Mouse (Mus musculus) heart, embryonic 13.5 days (tissue): ENCODE measurements around the gene Smim20. TPM values are rescaled to one million over a fixed set of nuclear protein-coding genes. Genes with fewer than 3 reads are reported as not detected.
A peak's percentile ranks its signal among the peaks of the same experiment; 100 is the strongest.

Experiments
- ATAC-seq: fragments of 200-750 bp; cut with Nextera tagmentation; 2 replicates; pipeline ENCODE4 v1.8.0; 2017; ENCODE audit warnings: moderate TSS enrichment; ENCODE audit not compliant: insufficient number of reproducible peaks, low FRiP score, low TSS enrichment; ENCODE audit errors: extremely low read depth
- H3K27ac ChIP-seq: fragments of 300-500 bp; sonication (generic); replicated peaks from 2 replicates; pipeline ENCODE4 v1.5.1; 2015; ENCODE audit warnings: moderate library complexity, mild to moderate bottlenecking, inconsistent platforms
- H3K27me3 ChIP-seq: fragments of 300-500 bp; sonication (generic); replicated peaks from 2 replicates; pipeline ENCODE4 v1.6.1; 2015; ENCODE audit warnings: mild to moderate bottlenecking, inconsistent platforms
- H3K36me3 ChIP-seq: fragments of 300-500 bp; sonication (generic); 2 replicates; pipeline ENCODE4 v1.6.1; 2015; ENCODE audit warnings: mild to moderate bottlenecking, inconsistent platforms
- H3K4me1 ChIP-seq: fragments of 300-500 bp; sonication (generic); 2 replicates; pipeline ENCODE4 v1.6.1; 2015; ENCODE audit warnings: inconsistent platforms
- H3K4me2 ChIP-seq: fragments of 300-500 bp; sonication (generic); 2 replicates; pipeline ENCODE4 v1.6.1; 2015; ENCODE audit warnings: inconsistent platforms, mild to moderate bottlenecking, moderate library complexity
- H3K4me3 ChIP-seq: fragments of 300-500 bp; sonication (generic); 2 replicates; pipeline ENCODE4 v1.5.1; 2015; ENCODE audit warnings: moderate library complexity, mild to moderate bottlenecking, inconsistent platforms
- H3K9ac ChIP-seq: fragments of 300-500 bp; sonication (generic); 2 replicates; pipeline ENCODE4 v1.6.1; 2015; ENCODE audit warnings: inconsistent platforms, mild to moderate bottlenecking, moderate library complexity
- H3K9me3 ChIP-seq: fragments of 300-500 bp; sonication (generic); 2 replicates; pipeline ENCODE4 v1.6.1; 2016; ENCODE audit warnings: inconsistent platforms
- whole genome bisulfite sequencing: fragments of 180-500 bp; shearing (Covaris S2); methylation state at CpG from one replicate; pipeline ENCODE4 v1.1.7; 2015; ENCODE audit warnings: mixed read lengths; 5-methylcytosine and 5-hydroxymethylcytosine counted together
- polyA plus RNA-seq: library from polyadenylated mRNA; unstranded; fragments of >200 nt; fragmentation: Nextera tagmentation; extraction: Ambion mirVana; gene quantifications from 2 replicates; pipeline ENCODE4 v1.2.1, GENCODE M21; 2015

The Smim20 gene
- polyA plus RNA-seq, result 149 and 169 TPM in 2 replicates

GRCm38 (mm10) chr5:53266931-53267853 lies at the start of gene Smim20:
Smim20 (plus strand) TSS chr5:53267083.
- WGBS, result 11% methylated on average over 53 of the region's 53 CpGs
- H3K36me3 ChIP-seq, result peaks cover 8% of the 10 kb centered on the region; the same call in 1 of the 2 replicates
- H3K4me1 ChIP-seq, result peaks cover 45% of the 10 kb centered on the region
- H3K27me3 ChIP-seq, result no peaks in the 10 kb centered on the region
- peak within 1 kb of the TSS; percentile 87 for H3K9ac ChIP-seq
- peak within 1 kb of the TSS; percentile 87 for H3K4me2 ChIP-seq
- peak within 1 kb of the TSS; percentile 83 for H3K27ac ChIP-seq
- ATAC-seq, result peak; percentile 92
- peak within 1 kb of the TSS; percentile 73 for H3K4me3 ChIP-seq
- H3K9me3 ChIP-seq, result no peaks in the 10 kb centered on the region

GRCm38 (mm10) chr5:53225434-53225833 lies 41.4 kb upstream of the Smim20 start:
- Histone ChIP-seq H3K4me2 (no peak overlapping the region), H3K27ac (no peak overlapping the region), H3K4me1 (peaks cover 19% of the 10 kb centered on the region), H3K27me3 (no peaks in the 10 kb centered on the region), H3K4me3 (no peak overlapping the region), H3K36me3 (no peaks in the 10 kb centered on the region), H3K9me3 (no peaks in the 10 kb centered on the region), H3K9ac (no peak overlapping the region)
- ATAC-seq, result no peak
- WGBS, result 78% methylated on average over 13 of the region's 13 CpGs

- H3K27ac ChIP-seq, result no peak overlapping the region
- peaks cover 12% of the 10 kb centered on the region for H3K4me1 ChIP-seq
- no peak overlapping the region for H3K4me2 ChIP-seq
- no peaks in the 10 kb centered on the region for H3K9me3 ChIP-seq
- H3K36me3 ChIP-seq, result no peaks in the 10 kb centered on the region
- no peak overlapping the region for H3K4me3 ChIP-seq
- 62% methylated on average over 4 of the region's 4 CpGs for WGBS
- no peak overlapping the region for H3K9ac ChIP-seq
- H3K27me3 ChIP-seq, result no peaks in the 10 kb centered on the region
- ATAC-seq, result no peak
Observed at GRCm38 (mm10) chr5:53230560-53230959, 36.3 kb upstream of the Smim20 start.

GRCm38 (mm10) chr5:53235551-53235950 lies 31.3 kb upstream of the Smim20 start:
- Histone ChIP-seq H3K4me1 (peaks cover 21% of the 10 kb centered on the region), H3K4me3 (no peak overlapping the region), H3K27ac (peak overlapping the region; percentile 49; the same call in 1 of the 2 replicates), H3K9me3 (no peaks in the 10 kb centered on the region), H3K27me3 (no peaks in the 10 kb centered on the region), H3K36me3 (no peaks in the 10 kb centered on the region), H3K4me2 (no peak overlapping the region), H3K9ac (no peak overlapping the region)
- ATAC-seq, result no peak
- WGBS, result 8% methylated on average over 4 of the region's 4 CpGs

GRCm38 (mm10) chr5:53236136-53236535 lies 30.7 kb upstream of the Smim20 start:
- 10% methylated on average over 5 of the region's 5 CpGs for WGBS
- H3K27ac ChIP-seq, result peak overlapping the region; percentile 49; the same call in 1 of the 2 replicates
- no peak for ATAC-seq

GRCm38 (mm10) chr5:53236749-53237148 lies 30.1 kb upstream of the Smim20 start:
- no peaks in the 10 kb centered on the region for H3K27me3 ChIP-seq
- no peaks in the 10 kb centered on the region for H3K36me3 ChIP-seq
- no peak overlapping the region for H3K9ac ChIP-seq
- H3K4me3 ChIP-seq, result no peak overlapping the region
- H3K4me2 ChIP-seq, result no peak overlapping the region
- peaks cover 22% of the 10 kb centered on the region for H3K4me1 ChIP-seq
- H3K27ac ChIP-seq, result no peak overlapping the region
- WGBS, result 75% methylated on average over 7 of the region's 8 CpGs
- ATAC-seq, result no peak
- no peaks in the 10 kb centered on the region for H3K9me3 ChIP-seq

More at GRCm38 (mm10) chr5:53236136-53236535, 30.7 kb upstream of the Smim20 start:
- Histone ChIP-seq H3K27me3 (no peaks in the 10 kb centered on the region), H3K36me3 (no peaks in the 10 kb centered on the region), H3K4me2 (0 out of 2 replicates have a peak overlapping the region, but pooled peaks have one; percentile 9), H3K9ac (no peak overlapping the region), H3K9me3 (no peaks in the 10 kb centered on the region), H3K4me1 (peaks cover 22% of the 10 kb centered on the region), H3K4me3 (no peak overlapping the region)

- Histone ChIP-seq H3K9me3 (no peaks in the 10 kb centered on the region), H3K4me2 (no peak overlapping the region), H3K9ac (no peak overlapping the region), H3K4me1 (peaks cover 22% of the 10 kb centered on the region), H3K4me3 (no peak overlapping the region), H3K27me3 (no peaks in the 10 kb centered on the region), H3K36me3 (no peaks in the 10 kb centered on the region), H3K27ac (no peak overlapping the region)
- ATAC-seq, result no peak
- WGBS, result 80% methylated on average over 7 of the region's 7 CpGs
Observed at GRCm38 (mm10) chr5:53238761-53239160, 28.1 kb upstream of the Smim20 start.

GRCm38 (mm10) chr5:53239189-53239588 lies 27.7 kb upstream of the Smim20 start:
- H3K4me1 ChIP-seq, result peaks cover 22% of the 10 kb centered on the region
- H3K4me2 ChIP-seq, result no peak overlapping the region
- no peaks in the 10 kb centered on the region for H3K36me3 ChIP-seq
- H3K4me3 ChIP-seq, result no peak overlapping the region
- H3K27me3 ChIP-seq, result no peaks in the 10 kb centered on the region
- no peak for ATAC-seq
- H3K9ac ChIP-seq, result no peak overlapping the region
- no peak overlapping the region for H3K27ac ChIP-seq
- H3K9me3 ChIP-seq, result no peaks in the 10 kb centered on the region
- 82% methylated on average over 7 of the region's 7 CpGs for WGBS

GRCm38 (mm10) chr5:53239831-53240440 lies 26.9 kb upstream of the Smim20 start:
- H3K27me3 ChIP-seq, result no peaks in the 10 kb centered on the region
- WGBS, result 42% methylated on average over 11 of the region's 11 CpGs
- no peak for ATAC-seq
- no peaks in the 10 kb centered on the region for H3K36me3 ChIP-seq
- no peak overlapping the region for H3K4me2 ChIP-seq
- H3K4me3 ChIP-seq, result no peak overlapping the region
- H3K9me3 ChIP-seq, result no peaks in the 10 kb centered on the region
- no peak overlapping the region for H3K27ac ChIP-seq
- H3K9ac ChIP-seq, result no peak overlapping the region
- peaks cover 22% of the 10 kb centered on the region for H3K4me1 ChIP-seq

- no peak overlapping the region for H3K27ac ChIP-seq
Observed at GRCm38 (mm10) chr5:53241109-53241508, 25.8 kb upstream of the Smim20 start.

GRCm38 (mm10) chr5:53241963-53242362 lies 24.9 kb upstream of the Smim20 start:
- Histone ChIP-seq H3K27me3 (no peaks in the 10 kb centered on the region), H3K4me2 (no peak overlapping the region), H3K36me3 (no peaks in the 10 kb centered on the region), H3K4me3 (no peak overlapping the region), H3K4me1 (peaks cover 10% of the 10 kb centered on the region), H3K9me3 (no peaks in the 10 kb centered on the region), H3K27ac (no peak overlapping the region), H3K9ac (no peak overlapping the region)
- no peak for ATAC-seq
- WGBS, result 58% methylated on average over 5 of the region's 5 CpGs

More at GRCm38 (mm10) chr5:53241109-53241508, 25.8 kb upstream of the Smim20 start:
- H3K36me3 ChIP-seq, result no peaks in the 10 kb centered on the region
- no peak for ATAC-seq
- H3K27me3 ChIP-seq, result no peaks in the 10 kb centered on the region
- no peaks in the 10 kb centered on the region for H3K9me3 ChIP-seq
- no peak overlapping the region for H3K9ac ChIP-seq
- WGBS, result 46% methylated on average over 2 of the region's 2 CpGs
- peaks cover 12% of the 10 kb centered on the region for H3K4me1 ChIP-seq
- H3K4me2 ChIP-seq, result no peak overlapping the region
- H3K4me3 ChIP-seq, result no peak overlapping the region
